Mouse (Mus musculus) large intestine, adult 2 months (tissue): ENCODE measurements at regions not wholly inside any gene's neighbourhood (a gene's known extent, or its start where the extent isn't known, plus 50 kb on each side); places are given as distances from the start of the nearest gene placed in this dataset.

ENCODE experiments used
- DNase-seq: peaks from one replicate; pipeline ENCODE4 v3.0.0-alpha.2; 2012; ENCODE audit warnings: low read depth, low spot score
- WGBS: fragments of 180-500 bp; shearing (Covaris S2); methylation state at CpG from one replicate; pipeline ENCODE4 v1.1.7; 2018; 5-methylcytosine and 5-hydroxymethylcytosine counted together

- WGBS, result 21% methylated on average over 5 of the region's 5 CpGs
- no peak for DNase-seq
Observed at GRCm38 (mm10) chr14:47986941-47987340, 133.7 kb upstream of the Peli2 start.

- DNase-seq, result no peak
- 82% methylated on average over 7 of the region's 7 CpGs for WGBS
Observed at GRCm38 (mm10) chr14:47987392-47988075, 133.1 kb upstream of the Peli2 start.

GRCm38 (mm10) chr14:47988131-47988530 lies 132.5 kb upstream of the Peli2 start:
- 76% methylated on average over 3 of the region's 3 CpGs for WGBS
- DNase-seq, result no peak

- DNase-seq, result no peak
- 75% methylated on average over 5 of the region's 5 CpGs for WGBS
Observed at GRCm38 (mm10) chr14:47989315-47989714, 131.3 kb upstream of the Peli2 start.

GRCm38 (mm10) chr14:47990716-47991115 lies 129.9 kb upstream of the Peli2 start:
- DNase-seq, result no peak
- 81% methylated on average over 3 of the region's 3 CpGs for WGBS

- 88% methylated on average over 7 of the region's 7 CpGs for WGBS
- no peak for DNase-seq
Observed at GRCm38 (mm10) chr14:47991546-47991945, 129.1 kb upstream of the Peli2 start.

GRCm38 (mm10) chr14:47992091-47992490 lies 128.5 kb upstream of the Peli2 start:
- 29% methylated on average over 5 of the region's 5 CpGs for WGBS
- DNase-seq, result no peak

GRCm38 (mm10) chr14:47992851-47993250 lies 127.8 kb upstream of the Peli2 start:
- WGBS, result 92% methylated on average over 5 of the region's 5 CpGs
- DNase-seq, result no peak

GRCm38 (mm10) chr14:47998936-47999335 lies 121.7 kb upstream of the Peli2 start:
- 92% methylated on average over 8 of the region's 8 CpGs for WGBS
- no peak for DNase-seq

GRCm38 (mm10) chr14:48005092-48005928 lies 115.3 kb upstream of the Peli2 start:
- WGBS, result 71% methylated on average over 6 of the region's 6 CpGs
- DNase-seq, result no peak

GRCm38 (mm10) chr14:48005929-48006309 lies 114.7 kb upstream of the Peli2 start:
- WGBS, result 64% methylated on average over 1 of the region's 1 CpGs

GRCm38 (mm10) chr14:48012361-48013215 lies 108.0 kb upstream of the Peli2 start:
- no peak for DNase-seq
- 85% methylated on average over 2 of the region's 2 CpGs for WGBS

More at GRCm38 (mm10) chr14:48005929-48006309, 114.7 kb upstream of the Peli2 start:
- DNase-seq, result no peak

GRCm38 (mm10) chr14:48013431-48013830 lies 107.2 kb upstream of the Peli2 start:
- no peak for DNase-seq
- 68% methylated on average over 1 of the region's 1 CpGs for WGBS

- no peak for DNase-seq
- 73% methylated on average over 2 of the region's 2 CpGs for WGBS
Observed at GRCm38 (mm10) chr14:48014776-48015175, 105.8 kb upstream of the Peli2 start.

GRCm38 (mm10) chr14:48017971-48018370 lies 102.7 kb upstream of the Peli2 start:
- WGBS, result 88% methylated on average over 6 of the region's 6 CpGs

GRCm38 (mm10) chr14:48019331-48019730 lies 101.3 kb upstream of the Peli2 start:
- no peak for DNase-seq
- 82% methylated on average over 5 of the region's 5 CpGs for WGBS

More at GRCm38 (mm10) chr14:48017971-48018370, 102.7 kb upstream of the Peli2 start:
- no peak for DNase-seq

- DNase-seq, result no peak
- WGBS, result 71% methylated on average over 4 of the region's 4 CpGs
Observed at GRCm38 (mm10) chr14:48022271-48022670, 98.4 kb upstream of the Peli2 start.

- DNase-seq, result no peak
- WGBS, result 57% methylated on average over 8 of the region's 8 CpGs
Observed at GRCm38 (mm10) chr14:48024051-48024693, 96.5 kb upstream of the Peli2 start.

- 88% methylated on average over 4 of the region's 4 CpGs for WGBS
- no peak for DNase-seq
Observed at GRCm38 (mm10) chr14:48039286-48039790, 81.3 kb upstream of the Peli2 start.
